Mouse (Mus musculus): ENCODE measurements at regions not wholly inside any gene's neighbourhood (a gene's known extent, or its start where the extent isn't known, plus 50 kb on each side); places are given as distances from the start of the nearest gene placed in this dataset.

GRCm38 (mm10) chr9:47346527-47347111, 183.4 kb upstream of the Cadm1 start:
- TF ChIP-seq CTCF (IDR thresholded peaks at IDR 0.05) (no peak), POLR2A (IDR thresholded peaks at IDR 0.05; ENCODE audit: insufficient read depth, low read depth, low read length) (no peak)

Data from heart, adult 2 months (tissue).